Mouse (Mus musculus) naive thymus-derived CD4-positive, alpha-beta T cell, adult 2 months (primary cell): ENCODE data around the gene Plcxd2.

Source experiments
- DNase-seq: peaks from one replicate; pipeline ENCODE4 v3.0.0-alpha.2; 2011; ENCODE audit warnings: low read depth

Plcxd2 gene

GRCm38 (mm10) chr16:46010153-46010905 lies at the start of gene Plcxd2:
Gene Plcxd2 (minus strand): TSS chr16:46010218.
- DNase-seq, result peak; percentile 96

GRCm38 (mm10) chr16:46046906-46047305 lies 36.9 kb upstream of the Plcxd2 start:
- DNase-seq, result no peak

- DNase-seq, result no peak
Measured at GRCm38 (mm10) chr16:46036261-46036660, 26.2 kb upstream of the Plcxd2 start.

GRCm38 (mm10) chr16:46033896-46034295 lies 23.9 kb upstream of the Plcxd2 start:
- no peak for DNase-seq

- no peak for DNase-seq
Measured at GRCm38 (mm10) chr16:46022958-46023491, 13.0 kb upstream of the Plcxd2 start.

- peak; percentile 86 for DNase-seq
Measured at GRCm38 (mm10) chr16:46022189-46022928, 12.3 kb upstream of the Plcxd2 start.

- DNase-seq, result peak; percentile 19
Measured at GRCm38 (mm10) chr16:46021302-46021701, 11.3 kb upstream of the Plcxd2 start.

GRCm38 (mm10) chr16:46020396-46020795 lies 10.4 kb upstream of the Plcxd2 start:
- DNase-seq, result no peak

GRCm38 (mm10) chr16:46019799-46020198 lies 9.8 kb upstream of the Plcxd2 start:
- no peak for DNase-seq

- no peak for DNase-seq
Measured at GRCm38 (mm10) chr16:46019359-46019758, 9.3 kb upstream of the Plcxd2 start.

- DNase-seq, result peak; percentile 20
Measured at GRCm38 (mm10) chr16:46011696-46012095, 1.7 kb upstream of the Plcxd2 start.

- DNase-seq, result peak; percentile 88
Measured at GRCm38 (mm10) chr16:46010906-46011220, 845 bp upstream of the Plcxd2 start.

- no peak for DNase-seq
Measured at GRCm38 (mm10) chr16:46009717-46010116, 301 bp downstream of the Plcxd2 start.

- peak; percentile 76 for DNase-seq
Measured at GRCm38 (mm10) chr16:46008766-46009165, 1.3 kb downstream of the Plcxd2 start.

- no peak for DNase-seq
Measured at GRCm38 (mm10) chr16:46008036-46008605, 1.9 kb downstream of the Plcxd2 start.

GRCm38 (mm10) chr16:46006261-46006660 lies 3.8 kb downstream of the Plcxd2 start:
- peak; percentile 84 for DNase-seq

- peak; percentile 70 for DNase-seq
Measured at GRCm38 (mm10) chr16:46001550-46002166, 8.4 kb downstream of the Plcxd2 start.

GRCm38 (mm10) chr16:46000976-46001375 lies 9.0 kb downstream of the Plcxd2 start:
- peak; percentile 37 for DNase-seq

- DNase-seq, result no peak
Measured at GRCm38 (mm10) chr16:45999374-46000191, 10.4 kb downstream of the Plcxd2 start.

GRCm38 (mm10) chr16:45998231-45998630 lies 11.8 kb downstream of the Plcxd2 start:
- DNase-seq, result peak; percentile 69

- DNase-seq, result peak; percentile 59
Measured at GRCm38 (mm10) chr16:45990901-45991676, 18.9 kb downstream of the Plcxd2 start.
